ENCODE assay signal across 22 mouse cellular contexts in genomic region chr19:4570237-4570613, GRCm38 (mm10). TPM values are rescaled to one million over a fixed set of nuclear protein-coding genes. Genes with fewer than 3 reads are reported as not detected.
DNase-seq lines count a peak whose midpoint lies in the region; ATAC-seq and TF ChIP-seq lines count a peak whose summit lies in the region.
"Had no signal": no experiment of that assay in that cellular context is flagged by ENCODE, and none has a peak within 500 bp of the region (broad histone marks: within the 10 kb centered on the region; RNA-seq: fewer than 3 reads in every experiment).

No protein-coding gene starts in this region.

- H3K9ac ChIP-seq in liver, embryonic 16.5 days (ENCODE audit: low read depth, low read length): 0 out of 2 replicates have a peak overlapping the region, but pooled peaks have one; percentile 67
- H3K9ac ChIP-seq: forebrain, embryonic 15.5 days; hindbrain, embryonic 13.5 days; intestine, embryonic 15.5 days; limb, embryonic 12.5 days; neural tube, embryonic 12.5 days had no signal

- DNase-seq in layer of hippocampus, adult 2 months (ENCODE audit: low spot score in 2 of 2): no peak
- DNase-seq in layer of hippocampus, adult 9-11 months: no peak
- DNase-seq in kidney, adult 8-10 months: peak; percentile 71 to 76
- peak; percentile 68 for DNase-seq in kidney, postnatal 10 days
- no peak for DNase-seq in thymus, postnatal 36 days
- no peak for DNase-seq in frontal cortex, adult 2 months (ENCODE audit: extremely low spot score in 1 of 2, low spot score in 1 of 2)
- DNase-seq: adrenal gland, postnatal 10 days; cerebellum, adult 11-12 months; cerebellum, postnatal 36 days; gastrocnemius, adult 2 months; heart, adult 2 months; heart, postnatal 10 days; spleen, adult 18-20 months; thymus, postnatal 4 days had no signal

- no peak overlapping the region for H3K4me3 ChIP-seq in layer of hippocampus, adult 2 months
- H3K4me3 ChIP-seq in liver, embryonic 16.5 days (ENCODE audit: low read depth, low read length): no peak overlapping the region
- H3K4me3 ChIP-seq: erythroblast, embryonic 14.5 days; forebrain, embryonic 15.5 days; gastrocnemius, adult 2 months; heart, adult 2 months; hindbrain, embryonic 13.5 days; intestine, embryonic 15.5 days; limb, embryonic 12.5 days; midbrain, embryonic 10.5 days; neural tube, embryonic 12.5 days had no signal

- no peak for TF ChIP-seq CTCF in layer of hippocampus, adult 2 months (conservative IDR thresholded peaks at IDR 0.05)

- 75% methylated on average over 11 of the region's 11 CpGs for WGBS in liver, embryonic 16.5 days (ENCODE audit: insufficient replicate concordance)

- no peaks in the 10 kb centered on the region for H3K9me3 ChIP-seq in liver, embryonic 16.5 days (replicated peaks; ENCODE audit: control insufficient read depth, low read length)
- H3K9me3 ChIP-seq: forebrain, embryonic 15.5 days; hindbrain, embryonic 13.5 days; intestine, embryonic 15.5 days; limb, embryonic 12.5 days; midbrain, embryonic 10.5 days; neural tube, embryonic 12.5 days had no signal

- no peak overlapping the region for H3K4me2 ChIP-seq in liver, embryonic 16.5 days (ENCODE audit: low read depth, low read length)
- H3K4me2 ChIP-seq: forebrain, embryonic 15.5 days; hindbrain, embryonic 13.5 days; intestine, embryonic 15.5 days; limb, embryonic 12.5 days; neural tube, embryonic 12.5 days had no signal

- no peaks in the 10 kb centered on the region for H3K27me3 ChIP-seq in liver, embryonic 16.5 days (ENCODE audit: control insufficient read depth, insufficient read depth, low read depth, low read length)
- H3K27me3 ChIP-seq: forebrain, embryonic 15.5 days; hindbrain, embryonic 13.5 days; intestine, embryonic 15.5 days; limb, embryonic 12.5 days; neural tube, embryonic 12.5 days had no signal

- peaks cover 67% of the 10 kb centered on the region for H3K4me1 ChIP-seq in liver, embryonic 16.5 days (ENCODE audit: control insufficient read depth, low read depth, low read length)
- H3K4me1 ChIP-seq: intestine, embryonic 15.5 days; limb, embryonic 12.5 days; midbrain, embryonic 10.5 days; neural tube, embryonic 12.5 days had no signal

- ATAC-seq in liver, embryonic 16.5 days (ENCODE audit: low read depth): no peak
- ATAC-seq: forebrain, embryonic 15.5 days; intestine, embryonic 15.5 days had no signal

- no peaks in the 10 kb centered on the region for H3K36me3 ChIP-seq in liver, embryonic 16.5 days (ENCODE audit: control insufficient read depth, insufficient read depth)
- H3K36me3 ChIP-seq: forebrain, embryonic 15.5 days; hindbrain, embryonic 13.5 days; intestine, embryonic 15.5 days; limb, embryonic 12.5 days; midbrain, embryonic 10.5 days; neural tube, embryonic 12.5 days had no signal

- 0 out of 2 replicates have a peak overlapping the region, but pooled peaks have one; percentile 2 for H3K27ac ChIP-seq in layer of hippocampus, adult 2 months
- H3K27ac ChIP-seq in liver, embryonic 16.5 days (ENCODE audit: low read length): peak overlapping the region; percentile 99
- H3K27ac ChIP-seq: forebrain, embryonic 15.5 days; gastrocnemius, adult 2 months; heart, adult 2 months; hindbrain, embryonic 13.5 days; intestine, embryonic 15.5 days; limb, embryonic 12.5 days; midbrain, embryonic 10.5 days; neural tube, embryonic 12.5 days had no signal

RNA-seq across cellular contexts. Expression of gene Lrfn4, which starts 45.2 kb away (rescaled TPM):
- total RNA-seq in layer of hippocampus, adult 2 months (2021): 10 to 100 TPM; 32.8 to 34.6 TPM
- polyA plus RNA-seq in liver, embryonic 16.5 days (2015; fragmentation: Nextera tagmentation; extraction: Ambion mirVana): 0.23 and 0.28 TPM in 2 replicates
- polyA plus RNA-seq in frontal cortex, adult 2 months (2012; rRNA removed): 31.8 and 33.5 TPM in 2 replicates

RNA-seq across cellular contexts. Expression of gene Rce1, which starts 55.2 kb away (rescaled TPM):
- 10 to 100 TPM; 19.1 to 22.8 TPM for total RNA-seq in layer of hippocampus, adult 2 months (2021)
- polyA plus RNA-seq in liver, embryonic 16.5 days (2015; fragmentation: Nextera tagmentation; extraction: Ambion mirVana): 22.5 and 23.5 TPM in 2 replicates
- polyA plus RNA-seq in frontal cortex, adult 2 months (2012; rRNA removed): 49.4 and 54.8 TPM in 2 replicates

RNA-seq across cellular contexts. Expression of gene Pcx, which starts 60.0 kb away (rescaled TPM):
- total RNA-seq in layer of hippocampus, adult 2 months (2021): 10 to 100 TPM; 64.1 to 76.0 TPM
- 88.7 and 118 TPM in 2 replicates for polyA plus RNA-seq in liver, embryonic 16.5 days (2015; fragmentation: Nextera tagmentation; extraction: Ambion mirVana)
- polyA plus RNA-seq in frontal cortex, adult 2 months (2012; rRNA removed): 36.4 and 41.6 TPM in 2 replicates

Comparison
In these comparisons a context has a peak if more than half of its experiments do, and no peak if none do; other contexts are left out.
1. DNase-seq: peak in kidney, adult 8-10 months (2 of 2) and kidney, postnatal 10 days (single experiment); none in layer of hippocampus, adult 2 months (0 of 2), layer of hippocampus, adult 9-11 months (single experiment), thymus, postnatal 36 days (0 of 2) and frontal cortex, adult 2 months (0 of 2).
2. RNA of gene Lrfn4, which starts 45.2 kb away (polyA plus RNA-seq): 31.8 to 33.5 TPM in frontal cortex, adult 2 months; 0.23 to 0.28 TPM in liver, embryonic 16.5 days; every median in the first group is over 10 times any median in the second.